Mouse (Mus musculus): ENCODE data around the gene Rpl14.

Rpl14 gene

DNA sequence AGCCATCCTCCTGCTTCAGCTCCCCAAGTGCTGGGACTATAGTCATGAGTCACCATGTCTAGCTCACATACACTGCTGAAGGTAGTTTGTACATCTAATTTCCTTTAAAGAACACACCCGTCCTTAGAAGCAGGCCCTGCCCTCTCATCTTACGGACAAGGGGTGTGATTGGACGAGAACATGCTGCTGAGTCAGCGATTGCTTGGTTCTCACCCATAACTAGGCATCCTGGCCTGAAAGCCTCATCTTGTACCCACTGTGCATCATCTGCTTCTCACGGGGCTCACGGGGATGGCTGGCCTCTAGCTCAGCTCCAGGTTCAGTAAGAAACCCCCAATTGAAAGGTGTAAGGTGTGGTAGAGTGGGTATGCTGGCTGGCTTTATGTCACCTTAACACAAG lies 42.8 kb downstream of the Rpl14 start:
- no peak for DNase-seq

DNA sequence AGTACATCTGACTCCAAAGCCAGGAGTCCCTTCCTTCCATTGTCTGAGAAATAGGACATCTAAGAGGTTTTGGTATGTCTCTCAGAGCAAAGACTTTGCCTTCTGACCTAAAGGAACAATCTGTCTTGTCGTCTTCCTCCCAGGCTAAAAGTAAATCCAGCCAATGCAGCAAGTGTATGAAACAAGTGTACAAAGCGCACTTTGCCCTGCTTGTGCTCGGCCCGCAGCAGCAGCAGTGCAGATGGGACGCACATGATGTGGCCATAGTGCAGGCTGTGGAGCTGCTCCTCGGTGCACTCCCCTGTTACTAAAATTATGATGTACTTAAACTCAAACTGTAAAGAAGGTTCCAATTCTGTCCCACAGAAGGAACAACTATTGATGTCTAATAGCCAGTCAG lies 46.9 kb downstream of the Rpl14 start:
- DNase-seq: no peak

DNA sequence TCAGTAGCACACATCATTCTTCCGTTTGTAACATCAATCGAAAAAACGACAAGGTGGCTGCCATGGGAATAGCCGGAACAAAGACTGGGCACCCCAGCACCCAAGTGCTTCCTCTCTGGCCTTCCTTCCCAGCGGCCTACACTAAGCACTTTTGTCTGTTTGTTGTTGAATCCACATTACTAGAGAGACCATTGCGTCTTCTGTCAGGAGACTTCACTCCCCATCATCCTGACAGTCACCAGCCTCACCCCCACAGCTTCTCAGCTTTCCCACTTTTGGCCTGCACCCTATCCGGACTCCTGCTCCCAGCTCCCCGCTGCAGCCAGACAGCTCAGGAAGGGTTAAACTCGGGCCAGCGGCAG lies 48.1 kb downstream of the Rpl14 start:
- DNase-seq: no peak

DNA sequence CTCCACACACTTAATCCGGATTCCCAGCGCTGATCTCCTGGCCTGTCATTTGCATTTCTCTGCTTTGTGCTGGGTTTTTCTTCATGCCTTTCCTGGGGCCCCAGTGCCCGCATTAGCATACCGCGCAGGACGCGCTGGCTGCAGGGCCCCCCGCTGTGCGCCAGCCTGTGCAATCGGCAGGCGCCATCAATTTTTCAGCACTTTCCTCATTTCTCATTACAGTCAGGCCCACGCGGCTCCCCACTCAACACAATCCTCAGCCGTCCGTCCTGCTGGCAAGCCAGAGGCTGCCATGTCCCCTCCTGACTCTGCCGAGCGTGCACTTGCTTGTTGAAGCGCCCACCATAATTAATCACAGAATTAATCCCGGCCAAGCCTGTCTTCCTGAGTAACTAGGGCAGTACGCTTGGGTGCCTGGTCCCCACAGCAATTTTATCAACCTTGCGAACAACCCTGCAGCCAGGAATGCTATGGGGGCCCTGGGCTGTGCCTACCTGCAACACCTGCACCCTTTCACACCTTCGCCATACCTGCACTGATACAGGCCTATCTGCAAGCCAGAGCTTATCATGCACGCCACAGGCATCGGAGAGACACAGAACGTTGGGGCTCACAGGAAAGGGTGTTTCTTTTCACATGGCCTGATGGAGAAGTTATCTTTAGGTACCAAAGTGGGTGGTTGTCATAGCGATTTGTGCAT lies 48.6 kb downstream of the Rpl14 start:
- no peak for DNase-seq

DNA sequence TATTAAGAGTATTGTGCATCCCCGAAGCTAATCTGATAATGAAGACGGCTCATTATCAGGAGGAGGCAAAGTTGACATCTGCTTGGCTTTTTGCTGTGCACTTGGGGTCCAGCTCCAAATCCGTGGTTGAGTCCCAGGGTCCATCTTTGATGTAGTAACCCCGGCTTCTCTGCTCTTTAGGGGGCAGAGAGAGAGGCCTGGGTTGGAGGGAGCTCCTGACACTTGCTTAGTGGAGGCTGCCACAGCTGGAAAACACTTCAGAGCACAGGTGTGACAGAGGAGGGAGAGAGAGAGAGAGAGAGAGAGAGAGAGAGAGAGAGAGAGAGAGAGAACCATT lies 49.1 kb downstream of the Rpl14 start:
- no peak for DNase-seq
